Mouse (Mus musculus) heart, embryonic 16.5 days (tissue): Measurements from ENCODE around the gene Terf2ip. TPM values are rescaled to one million over a fixed set of nuclear protein-coding genes. Genes with fewer than 3 reads are reported as not detected.

Experiments
- ATAC-seq: fragments of 200-750 bp; cut with Nextera tagmentation; replicated peaks from 2 replicates; pipeline ENCODE4 v1.8.0; 2017; ENCODE audit warnings: moderate number of reproducible peaks; ENCODE audit not compliant: insufficient read depth, low FRiP score; ENCODE audit errors: extremely low read depth
- H3K27ac ChIP-seq: fragments of 300-500 bp; sonication (generic); 2 replicates; pipeline ENCODE4 v1.5.1; 2014; ENCODE audit warnings: mild to moderate bottlenecking, low read length, control low read depth, moderate library complexity
- H3K27me3 ChIP-seq: fragments of 300-500 bp; sonication (generic); 2 replicates; pipeline ENCODE4 v1.6.1; 2014; ENCODE audit warnings: low read length, mixed read lengths; ENCODE audit not compliant: control insufficient read depth, insufficient read depth
- H3K36me3 ChIP-seq: fragments of 300-500 bp; sonication (generic); 2 replicates; pipeline ENCODE4 v1.6.1; 2014; ENCODE audit not compliant: control insufficient read depth, insufficient read depth
- H3K4me1 ChIP-seq: fragments of 300-500 bp; sonication (generic); 2 replicates; pipeline ENCODE4 v1.6.1; 2014; ENCODE audit warnings: low read length, mixed read lengths; ENCODE audit not compliant: control insufficient read depth, insufficient read depth
- H3K4me2 ChIP-seq: fragments of 300-500 bp; sonication (generic); 2 replicates; pipeline ENCODE4 v1.6.1; 2014; ENCODE audit warnings: low read depth, mild to moderate bottlenecking, control low read depth, low read length
- H3K4me3 ChIP-seq: fragments of 300-500 bp; sonication (generic); 2 replicates; pipeline ENCODE4 v1.5.1; 2014; ENCODE audit warnings: mild to moderate bottlenecking, control low read depth, low read length
- H3K9ac ChIP-seq: fragments of 300-500 bp; sonication (generic); 2 replicates; pipeline ENCODE4 v1.6.1; 2014; ENCODE audit warnings: low read length, control low read depth
- H3K9me3 ChIP-seq: fragments of 300-500 bp; sonication (generic); replicated peaks from 2 replicates; pipeline ENCODE4 v1.6.1; 2016; ENCODE audit warnings: low read length; ENCODE audit not compliant: control insufficient read depth
- WGBS: fragments of 180-500 bp; shearing (Covaris S2); extraction: QIAGEN DNeasy Blood & Tissue Kit; methylation state at CpG from one replicate; pipeline ENCODE4 v1.1.7; 2014; 5-methylcytosine and 5-hydroxymethylcytosine counted together
- polyA plus RNA-seq: library from polyadenylated mRNA; unstranded; fragments of >200 nt; fragmentation: Nextera tagmentation; extraction: Ambion mirVana; gene quantifications from 2 replicates; pipeline ENCODE4 v1.2.1, GENCODE M21; 2015

Terf2ip gene
- polyA plus RNA-seq, 1 experiment from 2014 or later = 19.2 TPM

DNA sequence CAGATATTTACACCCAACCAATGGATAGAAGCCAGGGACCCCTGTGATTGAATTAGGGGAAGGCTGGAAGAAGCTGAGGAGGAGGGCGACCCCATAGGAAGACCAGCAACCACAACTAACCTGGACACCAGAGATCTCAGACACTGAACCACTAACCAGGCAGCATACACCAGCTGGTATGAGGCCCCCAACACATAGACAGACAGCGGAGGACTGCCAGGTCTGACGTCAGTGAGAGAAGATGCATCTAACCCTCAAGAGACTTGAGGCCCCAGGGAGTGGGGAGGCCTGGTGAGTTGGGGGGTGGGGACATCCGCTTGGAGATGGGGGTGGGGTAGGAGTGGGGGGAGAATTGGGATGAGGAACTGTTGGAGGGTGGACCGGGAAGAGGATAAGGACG is 19.5 kb downstream of the Terf2ip start:
- H3K9ac ChIP-seq = no peak overlapping the region
- H3K4me2 ChIP-seq = no peak overlapping the region
- no peaks in the 10 kb centered on the region for H3K9me3 ChIP-seq
- no peaks in the 10 kb centered on the region for H3K27me3 ChIP-seq
- H3K36me3 ChIP-seq = no peaks in the 10 kb centered on the region
- no peak overlapping the region for H3K4me3 ChIP-seq
- no peak for ATAC-seq
- H3K27ac ChIP-seq = no peak overlapping the region
- WGBS = 44% methylated on average over 6 of the region's 6 CpGs
- no peaks in the 10 kb centered on the region for H3K4me1 ChIP-seq

DNA sequence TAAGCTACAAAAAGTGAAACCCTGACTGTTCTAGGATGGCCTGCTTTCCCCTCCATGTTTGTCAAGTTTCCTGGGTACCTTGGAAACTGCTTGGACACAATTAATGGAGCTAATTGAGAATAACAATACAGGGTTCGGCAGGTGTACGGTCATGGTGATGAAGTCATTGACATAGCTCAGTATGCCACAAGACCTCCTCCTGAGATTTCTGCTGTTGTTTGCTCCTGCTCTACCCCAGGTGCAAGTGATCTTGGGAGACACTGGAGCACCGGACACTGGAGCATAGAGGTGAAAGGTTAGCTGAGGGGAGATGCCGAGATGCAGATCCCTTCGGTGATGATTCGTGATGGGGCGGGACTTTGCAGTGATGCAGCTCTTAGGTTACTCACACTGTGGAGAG is 21.9 kb downstream of the Terf2ip start:
- Histone ChIP-seq H3K9ac (no peak overlapping the region), H3K4me3 (no peak overlapping the region), H3K4me2 (no peak overlapping the region), H3K9me3 (no peaks in the 10 kb centered on the region), H3K27me3 (no peaks in the 10 kb centered on the region), H3K27ac (no peak overlapping the region), H3K36me3 (no peaks in the 10 kb centered on the region), H3K4me1 (no peaks in the 10 kb centered on the region)
- ATAC-seq = no peak
- 56% methylated on average over 7 of the region's 7 CpGs for WGBS

DNA sequence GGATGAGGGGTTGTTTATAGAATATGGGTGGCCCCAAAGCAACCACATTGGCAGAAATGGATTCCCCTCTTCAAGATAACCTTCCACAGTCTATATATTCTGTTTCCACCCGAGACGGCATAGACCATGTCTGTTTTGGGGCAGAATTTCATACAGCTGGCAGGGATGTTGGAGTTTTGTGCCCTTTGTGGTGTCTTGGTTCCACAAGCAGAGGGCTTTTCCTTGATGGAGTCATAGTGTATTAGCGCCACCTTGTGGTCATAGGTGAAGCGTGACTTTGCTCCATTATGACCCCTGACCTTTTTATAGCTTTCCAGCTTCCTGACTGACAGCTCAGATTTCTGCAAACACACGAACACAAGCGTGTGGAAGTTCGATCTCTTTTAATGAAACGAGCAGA is 23.4 kb downstream of the Terf2ip start:
- 8% methylated on average over 8 of the region's 8 CpGs for WGBS

DNA sequence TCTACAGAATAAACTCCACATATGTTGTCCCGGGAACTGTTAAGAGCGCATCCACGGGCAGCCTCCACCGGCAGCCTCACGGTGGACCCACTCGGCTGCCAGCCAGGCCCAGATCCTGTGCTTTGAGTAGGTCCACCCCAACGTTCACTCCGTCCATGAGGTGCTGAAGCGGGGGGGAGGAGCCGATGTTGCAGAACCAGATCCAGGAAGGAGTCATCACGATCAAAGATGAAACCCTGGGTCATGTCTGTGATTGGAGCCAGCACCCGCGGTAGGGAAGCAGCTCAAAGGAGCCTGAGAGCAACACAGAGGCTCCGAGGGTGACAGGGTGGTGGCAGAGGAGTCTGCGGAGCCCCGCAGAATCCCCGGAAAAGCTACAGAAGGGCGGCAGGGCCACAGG is 26.3 kb downstream of the Terf2ip start:
- Histone ChIP-seq H3K27me3 (no peaks in the 10 kb centered on the region), H3K9me3 (no peaks in the 10 kb centered on the region), H3K4me1 (no peaks in the 10 kb centered on the region), H3K36me3 (no peaks in the 10 kb centered on the region), H3K4me3 (no peak overlapping the region), H3K9ac (no peak overlapping the region), H3K4me2 (no peak overlapping the region), H3K27ac (no peak overlapping the region)
- ATAC-seq = no peak
- WGBS = 61% methylated on average over 18 of the region's 18 CpGs

More for the DNA sequence above, 23.4 kb downstream of the Terf2ip start:
- Histone ChIP-seq H3K9me3 (no peaks in the 10 kb centered on the region), H3K36me3 (no peaks in the 10 kb centered on the region), H3K9ac (no peak overlapping the region), H3K4me3 (no peak overlapping the region), H3K4me1 (no peaks in the 10 kb centered on the region), H3K27ac (no peak overlapping the region), H3K4me2 (no peak overlapping the region), H3K27me3 (no peaks in the 10 kb centered on the region)
- no peak for ATAC-seq

DNA sequence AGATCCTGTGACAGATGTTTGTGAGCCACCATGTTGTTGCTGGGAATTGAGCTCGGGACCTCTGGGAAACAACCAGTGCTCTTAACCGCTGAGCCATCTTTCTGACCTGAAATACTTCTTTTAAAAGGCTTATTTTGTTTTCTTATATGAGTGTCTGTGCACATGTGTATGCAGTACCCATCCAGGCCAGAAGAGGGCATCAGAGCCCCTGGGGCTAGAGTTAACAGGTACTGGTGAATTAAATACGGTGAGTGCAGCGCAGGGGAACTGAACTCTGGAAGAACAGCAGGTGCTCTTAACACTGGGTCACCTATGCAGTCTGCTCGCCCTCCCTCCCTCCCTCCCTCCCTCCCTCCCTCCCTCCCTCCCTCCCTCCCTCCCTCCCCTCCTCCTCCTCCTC is 34.0 kb downstream of the Terf2ip start:
- ATAC-seq = no peak

DNA sequence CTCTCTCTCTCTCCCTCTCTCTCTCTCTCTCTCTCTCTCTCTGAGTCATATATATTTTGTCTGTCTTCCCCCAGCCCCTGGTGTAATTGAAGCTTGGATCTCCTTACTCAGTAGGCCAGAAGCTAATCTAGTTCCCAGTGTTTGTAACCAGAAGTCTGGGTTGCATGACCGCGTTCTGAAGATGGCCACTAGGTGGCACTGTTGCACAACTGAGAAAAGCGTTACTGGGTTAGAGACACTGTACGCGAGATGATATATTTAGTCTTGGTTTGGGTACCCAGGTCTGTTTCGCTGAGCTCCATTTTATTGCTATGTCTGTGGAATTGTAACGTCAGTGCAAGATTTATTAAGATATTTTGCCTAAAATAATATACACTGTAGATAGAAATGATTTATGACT is 34.7 kb downstream of the Terf2ip start:
- Histone ChIP-seq H3K27ac (no peak overlapping the region), H3K9me3 (no peaks in the 10 kb centered on the region), H3K4me3 (no peak overlapping the region), H3K27me3 (no peaks in the 10 kb centered on the region), H3K4me1 (no peaks in the 10 kb centered on the region), H3K9ac (no peak overlapping the region), H3K4me2 (no peak overlapping the region), H3K36me3 (no peaks in the 10 kb centered on the region)
- ATAC-seq = peak; percentile 52; the same call in 1 of the 2 replicates
- 3% methylated on average over 7 of the region's 7 CpGs for whole genome bisulfite sequencing

More for the DNA sequence above, 34.0 kb downstream of the Terf2ip start:
- Histone ChIP-seq H3K27ac (no peak overlapping the region), H3K9me3 (no peaks in the 10 kb centered on the region), H3K4me1 (no peaks in the 10 kb centered on the region), H3K4me3 (no peak overlapping the region), H3K9ac (no peak overlapping the region), H3K27me3 (no peaks in the 10 kb centered on the region), H3K36me3 (no peaks in the 10 kb centered on the region), H3K4me2 (no peak overlapping the region)
- 72% methylated on average over 5 of the region's 5 CpGs for WGBS

DNA sequence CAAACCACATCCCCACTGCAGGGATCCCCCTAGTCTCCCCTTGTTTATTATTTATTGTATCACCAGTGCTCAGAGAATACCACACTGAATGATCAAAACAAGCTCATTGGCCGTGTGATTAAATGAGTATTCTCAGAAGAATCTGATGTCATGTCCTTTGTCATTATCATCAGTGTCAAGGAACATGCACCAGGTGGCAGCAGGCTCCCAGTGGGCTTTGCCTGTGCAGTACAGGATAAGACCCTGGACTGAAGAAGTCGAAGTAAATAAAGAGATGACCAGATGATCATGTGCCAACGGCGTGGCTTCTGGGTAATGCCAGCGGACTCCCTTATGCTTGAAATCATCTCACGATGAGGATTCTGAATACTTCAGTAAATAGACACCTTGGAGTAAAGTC is 37.1 kb downstream of the Terf2ip start:
- no peak for ATAC-seq
- 74% methylated on average over 6 of the region's 6 CpGs for WGBS
- H3K9me3 ChIP-seq = no peaks in the 10 kb centered on the region
- no peak overlapping the region for H3K4me3 ChIP-seq
- H3K27ac ChIP-seq = no peak overlapping the region
- no peak overlapping the region for H3K4me2 ChIP-seq
- H3K27me3 ChIP-seq = no peaks in the 10 kb centered on the region
- no peaks in the 10 kb centered on the region for H3K36me3 ChIP-seq
- H3K4me1 ChIP-seq = no peaks in the 10 kb centered on the region
- no peak overlapping the region for H3K9ac ChIP-seq

DNA sequence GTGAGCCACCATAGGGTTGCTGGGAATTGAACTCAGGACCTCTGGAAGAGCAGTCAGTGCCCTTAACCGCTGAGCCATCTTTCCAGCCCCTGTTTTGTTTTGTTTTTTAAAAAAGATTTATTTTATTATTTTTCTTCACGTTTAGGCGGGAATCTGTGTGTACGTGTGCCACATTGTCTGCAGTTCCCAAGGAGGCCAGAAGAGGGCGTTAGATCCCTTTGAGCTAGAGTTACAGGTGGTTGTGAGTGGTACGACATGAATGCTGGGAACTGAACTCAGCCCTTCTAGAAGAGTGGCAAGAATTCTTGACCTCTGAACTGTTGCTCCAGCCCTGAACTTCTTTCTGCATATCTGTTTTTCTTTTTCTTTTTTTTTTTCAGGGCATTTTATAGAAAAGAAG is 38.8 kb downstream of the Terf2ip start:
- ATAC-seq = no peak
- Histone ChIP-seq H3K4me3 (no peak overlapping the region), H3K27ac (no peak overlapping the region), H3K9me3 (no peaks in the 10 kb centered on the region), H3K4me1 (no peaks in the 10 kb centered on the region), H3K9ac (no peak overlapping the region), H3K4me2 (no peak overlapping the region), H3K36me3 (no peaks in the 10 kb centered on the region), H3K27me3 (no peaks in the 10 kb centered on the region)
- WGBS = 75% methylated on average over 6 of the region's 6 CpGs

DNA sequence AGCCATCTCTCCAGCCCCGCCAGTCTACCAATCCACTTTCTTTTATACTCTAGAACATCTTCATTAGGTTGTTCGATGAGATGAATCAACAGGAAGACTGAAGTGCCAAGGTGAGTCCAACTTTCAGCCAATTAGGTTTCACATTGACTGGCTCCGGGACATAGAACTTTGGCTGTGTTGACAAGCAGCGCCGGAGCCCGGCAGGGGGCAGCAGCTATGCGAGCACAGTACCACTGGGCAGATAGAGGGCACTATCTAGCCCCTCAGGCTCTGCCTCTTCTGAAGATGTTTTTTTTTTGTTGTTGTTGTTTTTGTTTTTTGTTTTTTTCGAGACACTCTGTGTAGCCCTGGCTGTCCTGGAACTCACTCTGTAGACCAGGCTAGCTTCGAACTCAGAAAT is 40.3 kb downstream of the Terf2ip start:
- no peaks in the 10 kb centered on the region for H3K36me3 ChIP-seq
- no peaks in the 10 kb centered on the region for H3K4me1 ChIP-seq
- no peaks in the 10 kb centered on the region for H3K9me3 ChIP-seq
- WGBS = 69% methylated on average over 9 of the region's 9 CpGs
- no peak for ATAC-seq
- H3K4me3 ChIP-seq = no peak overlapping the region
- no peak overlapping the region for H3K9ac ChIP-seq
- no peaks in the 10 kb centered on the region for H3K27me3 ChIP-seq
- no peak overlapping the region for H3K4me2 ChIP-seq
- H3K27ac ChIP-seq = no peak overlapping the region

DNA sequence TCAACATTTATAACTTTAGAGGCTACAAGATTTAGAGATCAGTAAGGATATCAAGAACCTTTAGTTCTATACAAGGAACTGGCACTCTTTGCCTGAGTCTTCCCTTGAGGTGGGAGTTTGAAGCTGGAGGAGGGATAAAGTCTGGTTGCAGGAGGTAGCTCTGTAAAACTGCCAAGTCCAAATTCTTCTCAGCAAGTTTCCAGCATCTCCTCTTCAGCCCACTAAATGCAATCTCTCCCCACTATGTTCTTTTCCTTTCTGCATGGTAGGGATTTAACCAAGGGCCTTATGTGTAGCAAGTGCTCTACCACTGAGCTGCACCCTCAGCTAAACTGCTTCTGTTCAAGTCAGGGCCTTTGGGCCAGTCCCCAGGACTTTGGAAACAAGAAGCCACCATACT is 43.3 kb downstream of the Terf2ip start:
- H3K4me2 ChIP-seq = no peak overlapping the region
- no peak overlapping the region for H3K4me3 ChIP-seq
- no peaks in the 10 kb centered on the region for H3K36me3 ChIP-seq
- H3K9me3 ChIP-seq = no peaks in the 10 kb centered on the region
- no peak overlapping the region for H3K27ac ChIP-seq
- H3K27me3 ChIP-seq = no peaks in the 10 kb centered on the region
- no peak for ATAC-seq
- no peaks in the 10 kb centered on the region for H3K4me1 ChIP-seq
- H3K9ac ChIP-seq = no peak overlapping the region
